Mouse (Mus musculus) C2C12 (cell line): ENCODE results near the gene Morc3.

Experiments used
- CEBPB ChIP-seq: IDR thresholded peaks from one replicate; pipeline ENCODE4 v1.6.1; 2011; ENCODE audit warnings: low read depth, mild to moderate bottlenecking, control low read depth, moderate library complexity
- CTCF ChIP-seq: IDR thresholded peaks from one replicate; pipeline ENCODE4 v1.5.1; 2011; ENCODE audit not compliant: control insufficient read depth, insufficient read depth, insufficient read length
- MAX ChIP-seq: IDR thresholded peaks from one replicate; pipeline ENCODE4 v1.6.1; 2011; ENCODE audit warnings: mild to moderate bottlenecking, control low read depth
- MYOD1 ChIP-seq: IDR thresholded peaks from one replicate; pipeline ENCODE4 v1.6.1; 2011; ENCODE audit warnings: low read depth; ENCODE audit not compliant: control insufficient read depth, insufficient read length
- USF1 ChIP-seq: IDR thresholded peaks from one replicate; pipeline ENCODE4 v1.6.1; 2011; ENCODE audit warnings: low read depth, mild to moderate bottlenecking, control low read depth, moderate library complexity

GRCm38 (mm10) chr16:93884086-93884721 lies 52.3 kb downstream of the Morc3 start:
- TF ChIP-seq CTCF (no peak), MAX (no peak), USF1 (peak; percentile 59), MYOD1 (no peak), CEBPB (no peak)
